Mouse (Mus musculus) forebrain, embryonic 15.5 days (tissue): ENCODE results near the gene Pus7. TPM values are rescaled to one million over a fixed set of nuclear protein-coding genes. Genes with fewer than 3 reads are reported as not detected.

ENCODE experiments used
- ATAC-seq: fragments of 200-750 bp; cut with Nextera tagmentation; replicated peaks from 2 replicates; pipeline ENCODE4 v1.8.0; 2017; ENCODE audit warnings: mild to moderate bottlenecking, moderate TSS enrichment, moderate library complexity
- H3K27ac ChIP-seq: fragments of 300-500 bp; sonication (generic); replicated peaks from 2 replicates; pipeline ENCODE4 v1.5.1; 2015; ENCODE audit warnings: mild to moderate bottlenecking, inconsistent platforms
- H3K27me3 ChIP-seq: fragments of 300-500 bp; sonication (generic); 2 replicates; pipeline ENCODE4 v1.6.1; 2015; ENCODE audit warnings: inconsistent platforms
- H3K36me3 ChIP-seq: fragments of 300-500 bp; sonication (generic); 2 replicates; pipeline ENCODE4 v1.6.1; 2015; ENCODE audit warnings: mild to moderate bottlenecking, inconsistent platforms
- H3K4me1 ChIP-seq: fragments of 300-500 bp; sonication (generic); 2 replicates; pipeline ENCODE4 v1.6.1; 2015; ENCODE audit warnings: inconsistent platforms
- H3K4me2 ChIP-seq: fragments of 300-500 bp; sonication (generic); replicated peaks from 2 replicates; pipeline ENCODE4 v1.6.1; 2015; ENCODE audit warnings: mild to moderate bottlenecking, inconsistent platforms
- H3K4me3 ChIP-seq: fragments of 300-500 bp; sonication (generic); 2 replicates; pipeline ENCODE4 v1.5.1; 2015; ENCODE audit warnings: mild to moderate bottlenecking, inconsistent platforms
- H3K9ac ChIP-seq: fragments of 300-500 bp; sonication (generic); replicated peaks from 2 replicates; pipeline ENCODE4 v1.6.1; 2015; ENCODE audit warnings: mild to moderate bottlenecking, inconsistent platforms
- H3K9me3 ChIP-seq: fragments of 300-500 bp; sonication (generic); 2 replicates; pipeline ENCODE4 v1.6.1; 2016; ENCODE audit warnings: inconsistent platforms
- WGBS: fragments of 180-500 bp; shearing (Covaris S2); methylation state at CpG from one replicate; pipeline ENCODE4 v1.1.7; 2015; ENCODE audit warnings: mixed read lengths; 5-methylcytosine and 5-hydroxymethylcytosine counted together
- polyA plus RNA-seq: library from polyadenylated mRNA; unstranded; fragments of >200 nt; fragmentation: Nextera tagmentation; extraction: Ambion mirVana; gene quantifications from 2 replicates; pipeline ENCODE4 v1.2.1, GENCODE M21; 2015

Pus7 gene
- polyA plus RNA-seq, 1 experiment from 2014 or later = 19.3 TPM

- peak; percentile 87 for ATAC-seq
- peak within 1 kb of the TSS; percentile 90 for H3K9ac ChIP-seq
- no peaks in the 10 kb centered on the region; the same call in 1 of the 2 replicates for H3K36me3 ChIP-seq
- H3K4me2 ChIP-seq = peak within 1 kb of the TSS; percentile 79
- peak within 1 kb of the TSS; percentile 59 for H3K27ac ChIP-seq
- H3K27me3 ChIP-seq = no peaks in the 10 kb centered on the region
- peak within 1 kb of the TSS; percentile 82 for H3K4me3 ChIP-seq
- WGBS = 3% methylated on average over 47 of the region's 47 CpGs
- H3K4me1 ChIP-seq = peaks cover 19% of the 10 kb centered on the region
- no peaks in the 10 kb centered on the region for H3K9me3 ChIP-seq
Observed at GRCm38 (mm10) chr5:23787536-23788389, 4.3 kb upstream of the Pus7 start, which contains the start of gene Rint1. Gene Rint1, plus strand, starts transcription at chr5:23787711.

GRCm38 (mm10) chr5:23782051-23782810 is 1.3 kb downstream of the Pus7 start:
- peak overlapping the region; percentile 70 for H3K9ac ChIP-seq
- 42% methylated on average over 8 of the region's 8 CpGs for WGBS
- H3K27me3 ChIP-seq = no peaks in the 10 kb centered on the region
- H3K36me3 ChIP-seq = 0 out of 2 replicates have a peak, but pooled peaks cover 1% of the 10 kb centered on the region
- H3K4me3 ChIP-seq = peak overlapping the region; percentile 88
- H3K9me3 ChIP-seq = no peaks in the 10 kb centered on the region
- no peak for ATAC-seq
- peak overlapping the region; percentile 72 for H3K4me2 ChIP-seq
- no peak overlapping the region for H3K27ac ChIP-seq
- peaks cover 20% of the 10 kb centered on the region for H3K4me1 ChIP-seq

GRCm38 (mm10) chr5:23781172-23781571 is 2.3 kb downstream of the Pus7 start:
- Histone ChIP-seq H3K27ac (no peak overlapping the region), H3K36me3 (0 out of 2 replicates have a peak, but pooled peaks cover 4% of the 10 kb centered on the region), H3K9ac (no peak overlapping the region), H3K4me1 (peaks cover 18% of the 10 kb centered on the region), H3K9me3 (no peaks in the 10 kb centered on the region), H3K27me3 (no peaks in the 10 kb centered on the region), H3K4me2 (no peak overlapping the region), H3K4me3 (no peak overlapping the region)
- ATAC-seq = no peak
- 85% methylated on average over 4 of the region's 4 CpGs for WGBS

- H3K4me2 ChIP-seq = no peak overlapping the region
- H3K9ac ChIP-seq = no peak overlapping the region
- WGBS = 89% methylated on average over 4 of the region's 4 CpGs
- no peaks in the 10 kb centered on the region for H3K27me3 ChIP-seq
- peaks cover 18% of the 10 kb centered on the region for H3K4me1 ChIP-seq
- H3K36me3 ChIP-seq = peaks cover 8% of the 10 kb centered on the region; the same call in 1 of the 2 replicates
- no peak for ATAC-seq
- H3K9me3 ChIP-seq = no peaks in the 10 kb centered on the region
- H3K4me3 ChIP-seq = no peak overlapping the region
- no peak overlapping the region for H3K27ac ChIP-seq
Observed at GRCm38 (mm10) chr5:23780516-23780915, 3.0 kb downstream of the Pus7 start.

GRCm38 (mm10) chr5:23774186-23774585 is 9.3 kb downstream of the Pus7 start:
- H3K4me3 ChIP-seq = no peak overlapping the region
- H3K4me2 ChIP-seq = no peak overlapping the region
- H3K36me3 ChIP-seq = peaks cover 25% of the 10 kb centered on the region; the same call in 1 of the 2 replicates
- H3K9ac ChIP-seq = no peak overlapping the region
- no peak overlapping the region for H3K27ac ChIP-seq
- no peaks in the 10 kb centered on the region for H3K27me3 ChIP-seq
- no peaks in the 10 kb centered on the region for H3K4me1 ChIP-seq
- WGBS = 86% methylated on average over 6 of the region's 6 CpGs
- no peaks in the 10 kb centered on the region for H3K9me3 ChIP-seq
- ATAC-seq = no peak

- H3K27me3 ChIP-seq = no peaks in the 10 kb centered on the region
- no peak overlapping the region for H3K4me2 ChIP-seq
- H3K27ac ChIP-seq = no peak overlapping the region
- no peak overlapping the region for H3K9ac ChIP-seq
- no peak overlapping the region for H3K4me3 ChIP-seq
- no peaks in the 10 kb centered on the region for H3K4me1 ChIP-seq
- H3K9me3 ChIP-seq = no peaks in the 10 kb centered on the region
- no peak for ATAC-seq
- 65% methylated on average over 8 of the region's 8 CpGs for WGBS
- H3K36me3 ChIP-seq = peaks cover 34% of the 10 kb centered on the region
Observed at GRCm38 (mm10) chr5:23771105-23771504, 12.4 kb downstream of the Pus7 start.

- Histone ChIP-seq H3K9me3 (no peaks in the 10 kb centered on the region), H3K4me2 (no peak overlapping the region), H3K4me3 (no peak overlapping the region), H3K36me3 (peaks cover 38% of the 10 kb centered on the region), H3K4me1 (no peaks in the 10 kb centered on the region), H3K9ac (no peak overlapping the region), H3K27ac (no peak overlapping the region), H3K27me3 (no peaks in the 10 kb centered on the region)
- WGBS = 94% methylated on average over 5 of the region's 5 CpGs
- ATAC-seq = no peak
Observed at GRCm38 (mm10) chr5:23764557-23764956, 19.0 kb downstream of the Pus7 start.

GRCm38 (mm10) chr5:23762531-23762930 is 21.0 kb downstream of the Pus7 start:
- ATAC-seq = no peak
- peaks cover 35% of the 10 kb centered on the region for H3K36me3 ChIP-seq

GRCm38 (mm10) chr5:23758633-23759032 is 24.9 kb downstream of the Pus7 start:
- ATAC-seq = no peak; the same call in 1 of the 2 replicates
- no peak overlapping the region for H3K9ac ChIP-seq
- H3K36me3 ChIP-seq = peaks cover 32% of the 10 kb centered on the region
- 42% methylated on average over 2 of the region's 2 CpGs for WGBS
- H3K27me3 ChIP-seq = no peaks in the 10 kb centered on the region
- H3K9me3 ChIP-seq = no peaks in the 10 kb centered on the region
- no peaks in the 10 kb centered on the region for H3K4me1 ChIP-seq
- H3K4me3 ChIP-seq = no peak overlapping the region
- H3K4me2 ChIP-seq = no peak overlapping the region
- H3K27ac ChIP-seq = no peak overlapping the region

More at GRCm38 (mm10) chr5:23762531-23762930, 21.0 kb downstream of the Pus7 start:
- H3K4me3 ChIP-seq = no peak overlapping the region
- H3K27ac ChIP-seq = no peak overlapping the region
- no peaks in the 10 kb centered on the region for H3K27me3 ChIP-seq
- H3K9me3 ChIP-seq = no peaks in the 10 kb centered on the region
- H3K4me1 ChIP-seq = no peaks in the 10 kb centered on the region
- WGBS = 94% methylated on average over 6 of the region's 6 CpGs
- H3K9ac ChIP-seq = no peak overlapping the region
- no peak overlapping the region for H3K4me2 ChIP-seq

GRCm38 (mm10) chr5:23756368-23756767 is 27.1 kb downstream of the Pus7 start:
- Histone ChIP-seq H3K27ac (no peak overlapping the region), H3K9me3 (no peaks in the 10 kb centered on the region), H3K4me2 (no peak overlapping the region), H3K27me3 (no peaks in the 10 kb centered on the region), H3K4me3 (no peak overlapping the region), H3K9ac (no peak overlapping the region), H3K4me1 (no peaks in the 10 kb centered on the region), H3K36me3 (peaks cover 26% of the 10 kb centered on the region)
- WGBS = 96% methylated on average over 4 of the region's 4 CpGs
- ATAC-seq = no peak

- H3K27me3 ChIP-seq = no peaks in the 10 kb centered on the region
- no peaks in the 10 kb centered on the region for H3K4me1 ChIP-seq
- no peaks in the 10 kb centered on the region for H3K9me3 ChIP-seq
- WGBS = 99% methylated on average over 9 of the region's 9 CpGs
- no peak overlapping the region for H3K27ac ChIP-seq
- no peak overlapping the region for H3K9ac ChIP-seq
- H3K4me3 ChIP-seq = no peak overlapping the region
- H3K4me2 ChIP-seq = no peak overlapping the region
- ATAC-seq = no peak
- peaks cover 20% of the 10 kb centered on the region for H3K36me3 ChIP-seq
Observed at GRCm38 (mm10) chr5:23755591-23755990, 27.9 kb downstream of the Pus7 start.

- Histone ChIP-seq H3K27me3 (no peaks in the 10 kb centered on the region), H3K36me3 (peaks cover 17% of the 10 kb centered on the region), H3K4me2 (no peak overlapping the region), H3K9me3 (no peaks in the 10 kb centered on the region), H3K4me3 (no peak overlapping the region), H3K9ac (no peak overlapping the region), H3K4me1 (no peaks in the 10 kb centered on the region), H3K27ac (no peak overlapping the region)
- 62% methylated on average over 2 of the region's 2 CpGs for WGBS
- no peak for ATAC-seq
Observed at GRCm38 (mm10) chr5:23749882-23750281, 33.6 kb downstream of the Pus7 start.
